Mouse (Mus musculus) MEL-GATA-1-ER (cell line): Measurements from ENCODE around the gene Bcl2a1d.
"Not testable (repeated sequence)": the region's sequence is repeated elsewhere in the genome, so short reads cannot be mapped to it uniquely, and the experiment has no call there.

Experiments used
- DNase-seq: peaks from one replicate; pipeline ENCODE4 v3.0.0-alpha.2; 2012; ENCODE audit warnings: low read depth; ENCODE audit errors: extremely low read depth

Gene Bcl2a1d

GRCm38 (mm10) chr9:88698746-88699145, 33.0 kb downstream of the Bcl2a1d start:
- not testable (repeated sequence) for DNase-seq

- not testable (repeated sequence) for DNase-seq
Observed at GRCm38 (mm10) chr9:88691307-88691706, 40.4 kb downstream of the Bcl2a1d start.

- DNase-seq: not testable (repeated sequence)
Observed at GRCm38 (mm10) chr9:88689451-88689850, 42.3 kb downstream of the Bcl2a1d start.

- DNase-seq: not testable (repeated sequence)
Observed at GRCm38 (mm10) chr9:88686719-88687118, 45.0 kb downstream of the Bcl2a1d start.
